Mouse (Mus musculus) ES-E14 (cell line): ENCODE results near the gene Vps13d. TPM values are rescaled to one million over a fixed set of nuclear protein-coding genes. Genes with fewer than 3 reads are reported as not detected.
A peak's percentile ranks its signal among the peaks of the same experiment; 100 is the strongest.

Experiments used
- DNase-seq: peaks from one replicate; pipeline ENCODE4 v3.0.0-alpha.2; 2013; ENCODE audit warnings: low read depth, low spot score
- H3K27ac ChIP-seq: 2 replicates; pipeline ENCODE4 v1.5.1; 2012; ENCODE audit warnings: low read depth, mild to moderate bottlenecking, low read length, moderate library complexity, mixed read lengths; ENCODE audit not compliant: poor library complexity, insufficient read depth, severe bottlenecking
- H3K36me3 ChIP-seq: 2 replicates; pipeline ENCODE4 v1.6.1; 2012; ENCODE audit warnings: mild to moderate bottlenecking, low read length, moderate library complexity, mixed read lengths; ENCODE audit not compliant: control insufficient read depth, poor library complexity, insufficient read depth, severe bottlenecking
- H3K4me1 ChIP-seq, 2 experiments: fragments of 150-350 bp in 1 of 2; sonication (generic) in 1 of 2; 2 replicates each; pipeline ENCODE4 v1.6.1; 2012; ENCODE audit warnings: low read length in 2 of 2, mild to moderate bottlenecking in 1 of 2, mixed read lengths in 1 of 2; ENCODE audit not compliant: control insufficient read depth in 2 of 2, insufficient read depth in 2 of 2, poor library complexity in 1 of 2
- H3K4me3 ChIP-seq, 2 experiments: fragments of 150-350 bp in 1 of 2; sonication (generic) in 1 of 2; 2 replicates each; pipeline ENCODE4 v1.5.1; 2012; ENCODE audit warnings: low read length in 2 of 2, low read depth in 1 of 2, mild to moderate bottlenecking in 1 of 2, mixed read lengths in 1 of 2; ENCODE audit not compliant: insufficient read depth in 1 of 2, poor library complexity in 1 of 2, severe bottlenecking in 1 of 2
- H3K9ac ChIP-seq: 2 replicates; pipeline ENCODE4 v1.6.1; 2012; ENCODE audit warnings: low read depth, mild to moderate bottlenecking, low read length, mixed read lengths; ENCODE audit not compliant: poor library complexity, insufficient read depth, severe bottlenecking
- H3K9me3 ChIP-seq: fragments of 150-350 bp; sonication (generic); 2 replicates; pipeline ENCODE4 v1.6.1; 2012; ENCODE audit warnings: low read depth, mild to moderate bottlenecking, low read length; ENCODE audit not compliant: control insufficient read depth, insufficient read depth
- CHD2 ChIP-seq: IDR thresholded peaks from 2 replicates; pipeline ENCODE4 v1.6.1; 2014; ENCODE audit warnings: mild to moderate bottlenecking, low read depth, low read length, inconsistent platforms
- HCFC1 ChIP-seq: IDR thresholded peaks from 2 replicates; pipeline ENCODE4 v1.6.1; 2012; ENCODE audit warnings: low read length, inconsistent platforms, borderline replicate concordance; ENCODE audit not compliant: insufficient read depth
- MAFK ChIP-seq: IDR thresholded peaks from 2 replicates; pipeline ENCODE4 v1.6.1; 2014; ENCODE audit warnings: mild to moderate bottlenecking, low read depth, low read length, inconsistent platforms; ENCODE audit not compliant: insufficient read depth
- ZC3H11A ChIP-seq: IDR thresholded peaks from 2 replicates; pipeline ENCODE4 v1.6.1; 2012; ENCODE audit warnings: low read depth, mild to moderate bottlenecking, inconsistent platforms, low read length, borderline replicate concordance
- ZNF384 ChIP-seq: IDR thresholded peaks from 2 replicates; pipeline ENCODE4 v1.6.1; 2012; ENCODE audit warnings: low read depth, low read length, inconsistent platforms
- in situ Hi-C, 2 experiments: fragments of 600-800 bp; cut with MboI; formaldehyde crosslinking; loops; one replicate each; pipeline ENCODE4 v1.15.1; 2025; ENCODE audit warnings: low sequenced_read_pairs in 2 of 2, inconsistent platforms in 1 of 2; ENCODE audit not compliant: unreplicated experiment in 2 of 2
- total RNA-seq: library from RNA; depleted of rRNA; stranded (reverse); fragments of 300-350 nt; gene quantifications from 2 replicates; pipeline ENCODE4 v1.2.3, GENCODE M21; 2012

The Vps13d gene
- total RNA-seq, 1 experiment: 15.3 TPM

DNA sequence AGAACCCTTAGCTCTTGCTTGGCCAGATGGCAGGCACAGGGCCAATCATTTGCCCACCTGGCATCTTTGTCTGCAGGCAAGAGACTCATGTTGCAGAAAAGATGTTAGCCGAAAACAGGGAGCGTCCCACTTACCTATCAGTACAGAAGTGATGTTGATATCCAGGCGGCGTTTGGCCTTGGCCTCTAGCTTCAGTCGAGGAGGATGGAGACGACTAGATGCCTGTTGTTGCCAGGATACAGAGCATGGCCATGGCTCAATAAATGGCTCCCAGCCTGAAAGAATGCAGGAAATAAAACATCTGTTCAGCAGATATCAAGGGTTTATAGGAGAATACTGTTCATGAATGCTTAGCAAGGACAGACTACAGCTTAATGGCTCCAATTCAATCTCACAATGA lies 88.0 kb downstream of the Vps13d start:
- no peak for DNase-seq
- no peak for TF ChIP-seq HCFC1
- TF ChIP-seq MAFK: no peak
- TF ChIP-seq ZC3H11A: no peak
- TF ChIP-seq CHD2: no peak
- no peak for TF ChIP-seq ZNF384
- Histone ChIP-seq H3K4me3 (no peak overlapping the region), H3K9me3 (no peaks in the 10 kb centered on the region), H3K9ac (no peak overlapping the region), H3K4me1 (peaks cover 2 to 3% of the 10 kb centered on the region in 2 experiments; a peak in 1 of 4 replicates), H3K27ac (no peak overlapping the region), H3K36me3 (peaks cover 5% of the 10 kb centered on the region)
- in situ Hi-C loops: no loop called here

DNA sequence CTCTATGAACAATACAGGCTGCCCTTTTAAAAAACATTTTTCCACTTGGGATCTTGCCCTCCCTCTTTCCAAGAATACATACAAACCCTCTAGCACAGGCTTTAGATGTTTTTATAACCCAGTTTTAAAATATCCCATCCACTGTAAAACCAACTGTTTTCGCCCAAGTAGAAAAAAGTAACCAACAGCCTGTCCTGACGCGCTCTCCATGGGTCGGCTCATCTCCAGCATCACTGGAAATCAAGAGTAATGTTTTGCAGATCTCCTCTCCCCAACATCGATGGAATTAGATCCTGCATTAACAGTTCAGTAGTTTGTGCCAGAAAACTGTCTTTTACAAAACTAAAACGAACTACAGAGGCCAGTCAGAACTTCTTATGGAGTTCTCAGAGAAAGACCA lies 89.5 kb downstream of the Vps13d start:
- no peak for TF ChIP-seq ZC3H11A
- no peak for TF ChIP-seq MAFK
- no peak for TF ChIP-seq HCFC1
- TF ChIP-seq CHD2: no peak
- TF ChIP-seq ZNF384: no peak
- H3K4me3 ChIP-seq: no peak overlapping the region
- in situ Hi-C loops: no loop called here
- no peak for DNase-seq
- peak overlapping the region; percentile 40; the same call in 1 of the 2 replicates for H3K27ac ChIP-seq
- no peaks in the 10 kb centered on the region for H3K9me3 ChIP-seq
- H3K36me3 ChIP-seq: peaks cover 5% of the 10 kb centered on the region
- no peak overlapping the region for H3K9ac ChIP-seq
- H3K4me1 ChIP-seq: peaks cover 2 to 3% of the 10 kb centered on the region in 2 experiments; a peak in 1 of 4 replicates

DNA sequence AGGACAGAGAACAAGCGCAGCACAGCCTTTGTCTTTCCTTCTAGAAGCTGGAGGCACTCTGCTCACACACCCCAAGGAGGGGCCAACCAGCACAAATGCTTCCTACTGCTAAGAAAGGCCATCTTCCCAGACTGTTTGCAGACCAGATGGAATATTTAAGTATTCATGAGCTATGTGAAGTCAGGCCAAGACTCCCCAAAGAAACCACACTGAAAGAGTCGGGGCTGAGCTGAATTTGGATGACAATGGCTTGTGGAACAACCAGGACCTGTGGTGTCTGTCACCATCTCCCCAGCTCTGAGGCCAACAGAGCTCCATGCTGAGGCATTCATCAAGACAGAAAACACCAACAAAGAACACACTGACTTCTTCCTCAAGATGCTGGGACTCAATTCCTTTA lies 89.9 kb downstream of the Vps13d start:
- Histone ChIP-seq H3K4me3 (no peak overlapping the region), H3K9me3 (no peaks in the 10 kb centered on the region), H3K9ac (no peak overlapping the region), H3K36me3 (peaks cover 5% of the 10 kb centered on the region), H3K4me1 (peaks cover 2 to 3% of the 10 kb centered on the region in 2 experiments; a peak in 1 of 4 replicates), H3K27ac (peak overlapping the region; percentile 90; the same call in 1 of the 2 replicates)
- TF ChIP-seq HCFC1: no peak
- no peak for TF ChIP-seq CHD2
- no peak for TF ChIP-seq MAFK
- no peak for TF ChIP-seq ZC3H11A
- in situ Hi-C loops: no loop called here
- peak; percentile 17 for DNase-seq

DNA sequence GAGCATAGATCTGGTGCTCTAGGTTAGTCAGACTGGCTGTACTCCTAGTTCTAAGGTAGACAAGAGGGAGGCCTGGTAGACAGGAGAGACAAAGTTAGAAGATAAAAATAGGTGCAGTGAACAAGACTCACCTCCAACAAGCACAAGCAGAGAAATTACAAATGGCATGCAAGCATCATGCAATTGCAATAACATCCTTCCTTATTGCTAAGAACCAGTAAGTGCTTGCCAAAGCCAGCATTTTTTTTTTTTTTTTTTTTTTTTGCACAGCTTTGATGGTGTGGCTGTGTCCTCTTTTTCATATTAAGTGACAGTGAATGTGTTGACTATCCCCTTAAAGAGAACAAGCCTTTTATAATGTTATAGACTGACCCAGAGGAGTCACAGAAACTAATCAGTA lies 91.2 kb downstream of the Vps13d start:
- H3K36me3 ChIP-seq: peaks cover 9% of the 10 kb centered on the region
- no peak overlapping the region for H3K4me3 ChIP-seq
- in situ Hi-C loops: no loop called here
- H3K9me3 ChIP-seq: no peaks in the 10 kb centered on the region
- peaks cover 2 to 3% of the 10 kb centered on the region in 2 experiments; a peak in 1 of 4 replicates for H3K4me1 ChIP-seq
- DNase-seq: no peak
- TF ChIP-seq ZC3H11A (no peak), ZNF384 (no peak), CHD2 (no peak), HCFC1 (no peak)
- H3K27ac ChIP-seq: no peak overlapping the region
- H3K9ac ChIP-seq: no peak overlapping the region
